Comparison of ENCODE assay signal across 11 mouse cellular contexts in the genomic region with DNA sequence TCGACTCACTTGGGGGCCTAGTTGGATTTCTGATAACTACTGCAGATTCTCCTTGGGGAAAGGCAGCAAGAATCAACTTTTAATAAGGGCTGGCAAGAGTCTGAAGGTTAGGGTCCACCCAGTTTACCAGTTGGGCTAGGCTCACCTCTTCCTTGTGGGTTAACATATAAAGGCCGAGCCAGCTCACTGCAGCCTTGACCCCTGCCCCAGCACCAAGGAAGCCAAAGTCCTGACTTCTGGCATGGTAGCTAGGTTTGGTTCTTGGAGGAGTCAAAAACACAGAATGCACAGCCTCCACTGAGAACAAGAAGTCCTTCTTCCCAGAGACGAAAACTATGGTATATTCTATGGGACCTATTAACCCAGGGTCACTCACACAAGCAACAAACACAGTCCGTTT. TPM values are rescaled to one million over a fixed set of nuclear protein-coding genes. Genes with fewer than 3 reads are reported as not detected.
DNase-seq lines count a peak whose midpoint lies in the region; ATAC-seq lines count a peak whose summit lies in the region.
"Had no signal": no experiment of that assay in that cellular context is flagged by ENCODE, and none has a peak within 500 bp of the region (broad histone marks: within the 10 kb centered on the region; RNA-seq: fewer than 3 reads in every experiment).

No protein-coding gene starts in this region.

- H3K9ac ChIP-seq in forebrain, embryonic 12.5 days: no peak overlapping the region
- no peak overlapping the region for H3K9ac ChIP-seq in forebrain, embryonic 15.5 days (replicated peaks)
- H3K9ac ChIP-seq in midbrain, embryonic 13.5 days (replicated peaks): no peak overlapping the region
- no peak overlapping the region for H3K9ac ChIP-seq in midbrain, embryonic 11.5 days (ENCODE audit: low read length)
- H3K9ac ChIP-seq in stomach, embryonic 15.5 days: no peak overlapping the region

- H3K4me3 ChIP-seq in forebrain, embryonic 12.5 days (replicated peaks): no peak overlapping the region
- no peak overlapping the region for H3K4me3 ChIP-seq in forebrain, embryonic 15.5 days
- no peak overlapping the region for H3K4me3 ChIP-seq in midbrain, embryonic 13.5 days (replicated peaks)
- H3K4me3 ChIP-seq in midbrain, embryonic 11.5 days (ENCODE audit: low read depth, low read length): no peak overlapping the region
- peak overlapping the region; percentile 56; the same call in 1 of the 2 replicates for H3K4me3 ChIP-seq in stomach, embryonic 15.5 days (replicated peaks)

- intact Hi-C loops in gastrocnemius, postnatal 36 days (cut with DNase I): no loop called here

- H3K36me3 ChIP-seq in forebrain, embryonic 12.5 days (replicated peaks): peaks cover 34% of the 10 kb centered on the region
- H3K36me3 ChIP-seq in forebrain, embryonic 15.5 days: peaks cover 16% of the 10 kb centered on the region
- peaks cover 30% of the 10 kb centered on the region for H3K36me3 ChIP-seq in midbrain, embryonic 13.5 days
- H3K36me3 ChIP-seq in midbrain, embryonic 11.5 days (ENCODE audit: control insufficient read depth, insufficient read depth, low read length): peaks cover 13% of the 10 kb centered on the region
- H3K36me3 ChIP-seq in stomach, embryonic 15.5 days: peaks cover 24% of the 10 kb centered on the region

- H3K4me2 ChIP-seq in forebrain, embryonic 12.5 days: peak overlapping the region; percentile 98; the same call in 1 of the 2 replicates
- no peak overlapping the region for H3K4me2 ChIP-seq in forebrain, embryonic 15.5 days (replicated peaks)
- H3K4me2 ChIP-seq in midbrain, embryonic 13.5 days (replicated peaks): 0 out of 2 replicates have a peak overlapping the region, but pooled peaks have one; percentile 86
- no peak overlapping the region for H3K4me2 ChIP-seq in midbrain, embryonic 11.5 days
- peak overlapping the region; percentile 99 for H3K4me2 ChIP-seq in stomach, embryonic 15.5 days

- H3K4me1 ChIP-seq in forebrain, embryonic 12.5 days: peaks cover 17% of the 10 kb centered on the region
- H3K4me1 ChIP-seq in forebrain, embryonic 15.5 days: peaks cover 13% of the 10 kb centered on the region
- H3K4me1 ChIP-seq in midbrain, embryonic 13.5 days (replicated peaks): peaks cover 13% of the 10 kb centered on the region
- peaks cover 8% of the 10 kb centered on the region for H3K4me1 ChIP-seq in midbrain, embryonic 11.5 days (ENCODE audit: control insufficient read depth, insufficient read depth, low read length)
- H3K4me1 ChIP-seq in stomach, embryonic 15.5 days: peaks cover 19% of the 10 kb centered on the region

- no peak for ATAC-seq in forebrain, embryonic 12.5 days (ENCODE audit: low FRiP score)
- no peak for ATAC-seq in forebrain, embryonic 15.5 days (replicated peaks)
- no peak for ATAC-seq in midbrain, embryonic 13.5 days
- ATAC-seq in midbrain, embryonic 11.5 days (ENCODE audit: low FRiP score): no peak
- no peak for ATAC-seq in stomach, embryonic 15.5 days (ENCODE audit: insufficient read depth, low FRiP score, low read depth)

- no peak for DNase-seq in midbrain, embryonic 11.5 days (ENCODE audit: low spot score, missing footprints)
- peak; percentile 52 for DNase-seq in kidney, postnatal 14 days
- DNase-seq in frontal cortex, postnatal 14 days (ENCODE audit: low spot score in 2 of 2): no peak
- no peak for DNase-seq in gastrocnemius, postnatal 36 days
- DNase-seq: B cell, adult 2 months; spleen, adult 18-20 months had no signal

- 69% methylated on average over 4 of the region's 4 CpGs for WGBS in forebrain, embryonic 12.5 days
- 65% methylated on average over 4 of the region's 4 CpGs for WGBS in forebrain, embryonic 15.5 days
- 59% methylated on average over 4 of the region's 4 CpGs for WGBS in midbrain, embryonic 13.5 days
- WGBS in midbrain, embryonic 11.5 days: 65% methylated on average over 4 of the region's 4 CpGs
- WGBS in stomach, embryonic 15.5 days: 62% methylated on average over 4 of the region's 4 CpGs

- H3K9me3 ChIP-seq in forebrain, embryonic 12.5 days: no peaks in the 10 kb centered on the region
- H3K9me3 ChIP-seq in forebrain, embryonic 15.5 days: no peaks in the 10 kb centered on the region
- no peaks in the 10 kb centered on the region for H3K9me3 ChIP-seq in midbrain, embryonic 13.5 days
- H3K9me3 ChIP-seq in midbrain, embryonic 11.5 days (ENCODE audit: control insufficient read depth, low read length): no peaks in the 10 kb centered on the region
- H3K9me3 ChIP-seq in stomach, embryonic 15.5 days: no peaks in the 10 kb centered on the region
- H3K9me3 ChIP-seq: megakaryocyte, embryonic 14.5 days had no signal

- no peak overlapping the region for H3K27ac ChIP-seq in forebrain, embryonic 12.5 days
- H3K27ac ChIP-seq in forebrain, embryonic 15.5 days (replicated peaks): no peak overlapping the region
- no peak overlapping the region for H3K27ac ChIP-seq in midbrain, embryonic 13.5 days
- H3K27ac ChIP-seq in midbrain, embryonic 11.5 days (ENCODE audit: low read depth, low read length): no peak overlapping the region
- peak overlapping the region; percentile 91 for H3K27ac ChIP-seq in stomach, embryonic 15.5 days

- no peaks in the 10 kb centered on the region for H3K27me3 ChIP-seq in forebrain, embryonic 12.5 days
- H3K27me3 ChIP-seq in forebrain, embryonic 15.5 days: no peaks in the 10 kb centered on the region
- H3K27me3 ChIP-seq in midbrain, embryonic 13.5 days: no peaks in the 10 kb centered on the region
- no peaks in the 10 kb centered on the region for H3K27me3 ChIP-seq in midbrain, embryonic 11.5 days (ENCODE audit: control insufficient read depth, insufficient read depth, low read length)
- no peaks in the 10 kb centered on the region for H3K27me3 ChIP-seq in stomach, embryonic 15.5 days (replicated peaks)

RNA-seq across cellular contexts. Expression of a gene that starts 0.4 kb away (rescaled TPM):
- 0.96 and 1.5 TPM in 2 replicates for polyA plus RNA-seq in forebrain, embryonic 12.5 days (2016; fragmentation: Nextera tagmentation; extraction: Ambion mirVana)
- 0.86 and 0.88 TPM in 2 replicates for polyA plus RNA-seq in forebrain, embryonic 15.5 days (2015; fragmentation: Nextera tagmentation; extraction: Ambion mirVana)
- 0.55 and 1.0 TPM in 2 replicates for polyA plus RNA-seq in midbrain, embryonic 13.5 days (2015; fragmentation: Nextera tagmentation; extraction: Ambion mirVana)
- polyA plus RNA-seq in midbrain, embryonic 11.5 days (2014; fragmentation: Nextera tagmentation; extraction: Ambion mirVana): 1.4 TPM in 2 replicates
- 7.4 and 10.3 TPM in 2 replicates for polyA plus RNA-seq in stomach, embryonic 15.5 days (2015; fragmentation: Nextera tagmentation; extraction: Ambion mirVana)
- 1 to 10 TPM in 1 of 2 experiments, under 1 TPM in 1; 0.71 to 1.3 TPM for total RNA-seq in gastrocnemius, postnatal 36 days (2021)

RNA-seq across cellular contexts. Expression of a gene that starts 16.1 kb away (rescaled TPM):
- 13.1 and 15.9 TPM in 2 replicates for polyA plus RNA-seq in forebrain, embryonic 12.5 days (2016; fragmentation: Nextera tagmentation; extraction: Ambion mirVana)
- 9.2 and 10.1 TPM in 2 replicates for polyA plus RNA-seq in forebrain, embryonic 15.5 days (2015; fragmentation: Nextera tagmentation; extraction: Ambion mirVana)
- 10.3 and 12.9 TPM in 2 replicates for polyA plus RNA-seq in midbrain, embryonic 13.5 days (2015; fragmentation: Nextera tagmentation; extraction: Ambion mirVana)
- 22.4 and 24.8 TPM in 2 replicates for polyA plus RNA-seq in midbrain, embryonic 11.5 days (2014; fragmentation: Nextera tagmentation; extraction: Ambion mirVana)
- 59.0 and 60.0 TPM in 2 replicates for polyA plus RNA-seq in stomach, embryonic 15.5 days (2015; fragmentation: Nextera tagmentation; extraction: Ambion mirVana)
- 1 to 10 TPM; 5.5 to 6.8 TPM for total RNA-seq in gastrocnemius, postnatal 36 days (2021)

RNA-seq across cellular contexts. Expression of a gene that starts 38.9 kb away (rescaled TPM):
- 284 and 305 TPM in 2 replicates for polyA plus RNA-seq in forebrain, embryonic 12.5 days (2016; fragmentation: Nextera tagmentation; extraction: Ambion mirVana)
- 179 and 185 TPM in 2 replicates for polyA plus RNA-seq in forebrain, embryonic 15.5 days (2015; fragmentation: Nextera tagmentation; extraction: Ambion mirVana)
- 174 and 180 TPM in 2 replicates for polyA plus RNA-seq in midbrain, embryonic 13.5 days (2015; fragmentation: Nextera tagmentation; extraction: Ambion mirVana)
- 192 and 219 TPM in 2 replicates for polyA plus RNA-seq in midbrain, embryonic 11.5 days (2014; fragmentation: Nextera tagmentation; extraction: Ambion mirVana)
- polyA plus RNA-seq in stomach, embryonic 15.5 days (2015; fragmentation: Nextera tagmentation; extraction: Ambion mirVana): 182 and 203 TPM in 2 replicates
- total RNA-seq in gastrocnemius, postnatal 36 days (2021): 100 to 1,000 TPM in 1 of 2 experiments, 10 to 100 TPM in 1; 87.9 to 106 TPM

RNA-seq across cellular contexts. Expression of a gene that starts 59.9 kb away (rescaled TPM):
- 42.8 and 48.5 TPM in 2 replicates for polyA plus RNA-seq in forebrain, embryonic 12.5 days (2016; fragmentation: Nextera tagmentation; extraction: Ambion mirVana)
- 35.3 and 35.4 TPM in 2 replicates for polyA plus RNA-seq in forebrain, embryonic 15.5 days (2015; fragmentation: Nextera tagmentation; extraction: Ambion mirVana)
- 35.7 and 37.0 TPM in 2 replicates for polyA plus RNA-seq in midbrain, embryonic 13.5 days (2015; fragmentation: Nextera tagmentation; extraction: Ambion mirVana)
- 20.8 and 25.4 TPM in 2 replicates for polyA plus RNA-seq in midbrain, embryonic 11.5 days (2014; fragmentation: Nextera tagmentation; extraction: Ambion mirVana)
- polyA plus RNA-seq in stomach, embryonic 15.5 days (2015; fragmentation: Nextera tagmentation; extraction: Ambion mirVana): 28.6 and 29.1 TPM in 2 replicates
- total RNA-seq in gastrocnemius, postnatal 36 days (2021): 10 to 100 TPM; 74.6 to 80.1 TPM

Comparison
In these comparisons a context has a peak if more than half of its experiments do, and no peak if none do; other contexts are left out.
1. H3K4me2 ChIP-seq: peak in forebrain, embryonic 12.5 days (single experiment), midbrain, embryonic 13.5 days (single experiment) and stomach, embryonic 15.5 days (single experiment); none in forebrain, embryonic 15.5 days (single experiment) and midbrain, embryonic 11.5 days (single experiment).